Mouse (Mus musculus) hindbrain, embryonic 15.5 days (tissue): ENCODE results near the gene Lipi. TPM values are rescaled to one million over a fixed set of nuclear protein-coding genes. Genes with fewer than 3 reads are reported as not detected.

Experiments used
- ATAC-seq: fragments of 200-750 bp; cut with Nextera tagmentation; 2 replicates; pipeline ENCODE4 v1.8.0; 2017; ENCODE audit warnings: low read depth, moderate number of reproducible peaks, moderate TSS enrichment; ENCODE audit not compliant: low FRiP score
- H3K27ac ChIP-seq: fragments of 300-500 bp; sonication (generic); replicated peaks from 2 replicates; pipeline ENCODE4 v1.5.1; 2015; ENCODE audit warnings: mild to moderate bottlenecking, inconsistent platforms
- H3K27me3 ChIP-seq: fragments of 300-500 bp; sonication (generic); 2 replicates; pipeline ENCODE4 v1.6.1; 2015; ENCODE audit warnings: control low read depth, inconsistent platforms
- H3K36me3 ChIP-seq: fragments of 300-500 bp; sonication (generic); 2 replicates; pipeline ENCODE4 v1.6.1; 2015; ENCODE audit warnings: control low read depth, inconsistent platforms
- H3K4me1 ChIP-seq: fragments of 300-500 bp; sonication (generic); replicated peaks from 2 replicates; pipeline ENCODE4 v1.6.1; 2015; ENCODE audit warnings: control low read depth, inconsistent platforms
- H3K4me2 ChIP-seq: fragments of 300-500 bp; sonication (generic); 2 replicates; pipeline ENCODE4 v1.6.1; 2015; ENCODE audit warnings: moderate library complexity, mild to moderate bottlenecking, inconsistent platforms
- H3K4me3 ChIP-seq: fragments of 300-500 bp; sonication (generic); 2 replicates; pipeline ENCODE4 v1.5.1; 2015; ENCODE audit warnings: mild to moderate bottlenecking, inconsistent platforms
- H3K9ac ChIP-seq: fragments of 300-500 bp; sonication (generic); 2 replicates; pipeline ENCODE4 v1.6.1; 2015; ENCODE audit warnings: inconsistent platforms
- H3K9me3 ChIP-seq: fragments of 300-500 bp; sonication (generic); 2 replicates; pipeline ENCODE4 v1.6.1; 2016; ENCODE audit warnings: control low read depth, inconsistent platforms
- WGBS: fragments of 180-500 bp; shearing (Covaris S2); methylation state at CpG from one replicate; pipeline ENCODE4 v1.1.7; 2015; 5-methylcytosine and 5-hydroxymethylcytosine counted together
- polyA plus RNA-seq: library from polyadenylated mRNA; unstranded; fragments of >200 nt; fragmentation: Nextera tagmentation; extraction: Ambion mirVana; gene quantifications from 2 replicates; pipeline ENCODE4 v1.2.1, GENCODE M21; 2015

Gene Lipi
- not detected in 2 replicates for polyA plus RNA-seq

DNA sequence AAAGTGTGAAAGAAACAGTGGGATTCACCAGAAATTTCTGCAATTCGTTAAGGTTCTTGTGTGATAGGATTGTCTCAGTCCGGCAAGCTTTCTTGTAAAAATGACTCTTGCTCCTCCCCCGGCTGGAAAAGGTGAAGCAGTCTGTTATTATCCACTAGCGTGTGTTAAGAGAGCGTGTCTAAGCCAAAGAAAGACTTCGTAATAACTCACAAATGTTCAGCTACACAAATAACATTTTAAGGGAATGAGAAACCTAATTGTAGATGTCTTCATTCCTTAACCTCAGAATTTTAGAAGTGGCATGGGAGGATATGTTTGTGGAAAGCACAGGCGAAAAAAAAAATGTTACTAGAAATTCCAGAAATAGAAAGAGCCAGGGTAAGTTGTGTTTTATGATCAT, at the start of gene Lipi:
TSS of gene Lipi (minus strand) at position 101 of the 400 bp plus-strand sequence.
- H3K4me3 ChIP-seq = no peak within 1 kb of the TSS
- ATAC-seq = no peak

DNA sequence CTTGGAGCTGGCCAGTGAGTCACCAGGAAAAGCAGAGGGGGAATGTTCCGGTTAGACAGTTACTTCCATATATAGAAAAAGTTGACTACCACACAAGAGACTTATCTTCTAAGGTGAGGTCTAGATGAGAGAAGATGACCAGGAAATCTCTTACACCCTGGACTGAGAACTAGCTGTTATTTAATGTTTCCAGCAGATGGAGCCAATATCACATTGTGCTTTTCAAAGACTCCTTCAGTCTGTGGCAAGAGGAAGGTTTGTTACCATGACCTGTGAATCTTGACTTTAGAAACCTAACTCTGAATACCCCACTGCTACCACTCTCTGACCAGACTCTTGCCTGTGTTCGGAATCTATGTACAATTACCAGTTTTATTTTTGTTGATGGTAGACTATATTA, 42.0 kb upstream of the Lipi start:
- H3K4me1 ChIP-seq = no peaks in the 10 kb centered on the region
- H3K4me2 ChIP-seq = no peak overlapping the region
- no peak overlapping the region for H3K4me3 ChIP-seq
- H3K9me3 ChIP-seq = no peaks in the 10 kb centered on the region
- ATAC-seq = no peak
- H3K9ac ChIP-seq = no peak overlapping the region
- H3K36me3 ChIP-seq = no peaks in the 10 kb centered on the region
- 86% methylated on average over 2 of the region's 2 CpGs for WGBS
- H3K27me3 ChIP-seq = no peaks in the 10 kb centered on the region
- no peak overlapping the region for H3K27ac ChIP-seq

More for the DNA sequence above, at the start of gene Lipi:
- no peaks in the 10 kb centered on the region for H3K9me3 ChIP-seq
- WGBS = 82% methylated on average over 7 of the region's 7 CpGs
- no peak within 1 kb of the TSS for H3K4me2 ChIP-seq
- no peaks in the 10 kb centered on the region for H3K4me1 ChIP-seq
- no peaks in the 10 kb centered on the region for H3K27me3 ChIP-seq
- no peaks in the 10 kb centered on the region for H3K36me3 ChIP-seq
- H3K27ac ChIP-seq = no peak within 1 kb of the TSS
- no peak within 1 kb of the TSS for H3K9ac ChIP-seq

DNA sequence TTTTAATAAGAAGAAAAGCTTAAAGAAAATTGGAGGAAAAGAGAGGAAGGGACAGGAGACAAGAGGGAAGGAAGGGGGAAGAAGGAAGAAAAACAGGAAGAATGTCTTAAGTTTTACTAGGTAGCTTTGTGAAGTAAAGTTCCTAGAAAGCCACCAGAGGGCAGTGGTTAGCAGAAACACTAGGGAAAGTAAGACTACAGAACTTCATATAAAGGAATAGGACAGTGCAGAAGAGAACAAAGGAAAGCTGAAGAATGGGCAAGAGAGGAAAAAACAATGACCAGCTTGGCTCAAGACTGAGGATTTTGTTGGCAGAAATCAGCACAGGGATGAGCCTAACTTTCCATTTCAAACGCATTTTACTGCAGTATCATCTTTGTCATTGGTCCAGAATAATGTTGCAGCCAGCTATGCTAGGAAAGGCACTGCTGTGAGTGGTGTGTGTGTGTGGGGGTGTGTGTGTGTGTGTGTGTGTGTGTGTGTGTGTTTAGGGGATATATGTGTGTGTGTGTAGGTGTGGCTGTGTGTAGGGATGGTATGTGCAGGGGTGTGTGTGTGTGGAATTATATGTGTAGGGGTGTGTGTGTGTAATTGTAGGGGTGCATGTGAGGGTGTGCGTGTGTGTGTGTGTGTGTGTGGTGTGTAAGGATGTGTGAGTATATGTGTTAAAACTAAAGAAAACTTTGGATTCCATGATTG, 31.9 kb upstream of the Lipi start:
- H3K27ac ChIP-seq = no peak overlapping the region
- H3K4me2 ChIP-seq = no peak overlapping the region
- H3K9ac ChIP-seq = no peak overlapping the region
- WGBS = 72% methylated on average over 2 of the region's 2 CpGs
- H3K36me3 ChIP-seq = no peaks in the 10 kb centered on the region
- H3K4me1 ChIP-seq = no peaks in the 10 kb centered on the region
- H3K4me3 ChIP-seq = no peak overlapping the region
- peak; percentile 65; the same call in 1 of the 2 replicates for ATAC-seq
- no peaks in the 10 kb centered on the region for H3K27me3 ChIP-seq
- no peaks in the 10 kb centered on the region for H3K9me3 ChIP-seq

DNA sequence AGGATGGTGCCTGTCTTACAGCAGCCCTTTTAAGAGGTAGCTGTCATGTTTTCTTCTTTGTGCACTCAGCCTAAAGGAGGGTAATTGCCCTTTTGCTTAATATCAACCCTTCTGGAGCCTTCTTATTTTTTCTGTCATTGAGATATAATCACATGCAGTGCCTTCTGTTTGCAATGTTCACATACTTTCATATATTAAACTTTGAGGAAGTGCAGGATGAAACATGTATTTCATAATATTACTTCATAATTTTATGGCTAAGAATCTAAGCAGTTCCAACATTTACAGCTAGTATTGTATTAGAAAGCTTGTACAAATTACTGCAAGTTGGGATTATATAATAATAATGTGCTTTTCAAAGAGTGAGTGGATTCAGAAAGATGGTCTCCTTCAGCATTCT, 26.7 kb upstream of the Lipi start:
- no peaks in the 10 kb centered on the region for H3K27me3 ChIP-seq
- ATAC-seq = no peak
- H3K9me3 ChIP-seq = no peaks in the 10 kb centered on the region
- no peak overlapping the region for H3K27ac ChIP-seq
- H3K36me3 ChIP-seq = no peaks in the 10 kb centered on the region
- H3K4me3 ChIP-seq = no peak overlapping the region
- H3K4me1 ChIP-seq = no peaks in the 10 kb centered on the region
- H3K4me2 ChIP-seq = no peak overlapping the region
- H3K9ac ChIP-seq = no peak overlapping the region

DNA sequence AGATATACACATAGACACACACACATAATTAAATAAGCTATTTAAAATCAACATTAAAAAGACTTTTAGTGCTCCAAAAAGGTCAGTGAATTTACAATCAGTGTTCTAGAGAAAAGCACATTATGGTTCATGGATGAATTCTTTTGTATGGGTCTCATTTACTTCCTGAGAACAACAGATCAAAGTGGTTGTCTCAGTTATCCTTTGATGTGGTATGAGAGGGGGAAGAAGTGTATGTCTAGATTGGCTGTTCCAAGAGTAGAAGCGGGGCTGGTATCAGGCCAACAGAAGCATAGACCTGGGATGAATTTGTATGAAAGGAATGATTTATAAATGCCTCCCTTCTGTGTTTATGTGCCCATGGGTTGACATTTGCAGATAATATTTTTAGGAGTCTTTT, 20.6 kb upstream of the Lipi start:
- 72% methylated on average over 1 of the region's 1 CpGs for WGBS
- H3K27me3 ChIP-seq = no peaks in the 10 kb centered on the region
- no peak for ATAC-seq

DNA sequence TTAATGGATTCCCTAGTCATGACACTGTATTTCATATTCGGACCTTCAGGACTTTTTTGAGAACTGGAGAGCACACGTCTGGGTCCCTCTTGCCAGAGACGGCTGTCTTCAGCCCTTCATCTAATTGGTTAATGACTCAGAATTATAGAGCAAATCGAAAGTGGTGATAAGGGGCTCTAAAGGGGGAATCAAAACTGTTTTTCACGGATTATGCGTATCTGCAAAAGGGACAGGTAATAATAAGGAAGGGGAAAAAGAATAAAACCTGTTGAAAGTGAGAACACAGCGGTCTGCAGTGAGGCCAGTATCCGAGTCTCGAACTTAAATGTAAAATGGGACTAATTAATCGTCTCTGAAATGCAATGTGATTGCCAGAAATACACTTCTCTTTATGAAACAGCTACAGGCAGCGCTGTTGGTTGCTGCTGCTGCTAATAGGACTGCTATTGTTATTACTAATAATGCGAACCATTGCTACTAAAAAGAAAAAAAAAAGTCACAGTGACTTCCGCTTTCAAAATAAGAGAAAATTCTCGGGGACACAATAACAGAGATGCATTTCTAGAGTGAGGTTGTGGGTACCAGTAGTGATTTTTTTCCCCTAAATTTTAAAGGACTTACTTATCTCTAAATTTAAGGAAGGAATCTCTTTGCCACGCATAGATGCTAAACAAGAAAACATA, 7.8 kb upstream of the Lipi start:
- WGBS = 10% methylated on average over 15 of the region's 15 CpGs
- H3K9me3 ChIP-seq = no peaks in the 10 kb centered on the region
- peaks cover 10% of the 10 kb centered on the region for H3K4me1 ChIP-seq
- H3K27me3 ChIP-seq = no peaks in the 10 kb centered on the region
- H3K4me3 ChIP-seq = peak overlapping the region; percentile 90
- H3K4me2 ChIP-seq = peak overlapping the region; percentile 69
- peak overlapping the region; percentile 76 for H3K9ac ChIP-seq
- H3K36me3 ChIP-seq = no peaks in the 10 kb centered on the region
- ATAC-seq = peak; percentile 45; the same call in 1 of the 2 replicates
- peak overlapping the region; percentile 85; the same call in 1 of the 2 replicates for H3K27ac ChIP-seq

More for the DNA sequence above, 20.6 kb upstream of the Lipi start:
- Histone ChIP-seq H3K9me3 (no peaks in the 10 kb centered on the region), H3K9ac (no peak overlapping the region), H3K36me3 (no peaks in the 10 kb centered on the region), H3K27ac (no peak overlapping the region), H3K4me3 (no peak overlapping the region), H3K4me1 (no peaks in the 10 kb centered on the region), H3K4me2 (no peak overlapping the region)

DNA sequence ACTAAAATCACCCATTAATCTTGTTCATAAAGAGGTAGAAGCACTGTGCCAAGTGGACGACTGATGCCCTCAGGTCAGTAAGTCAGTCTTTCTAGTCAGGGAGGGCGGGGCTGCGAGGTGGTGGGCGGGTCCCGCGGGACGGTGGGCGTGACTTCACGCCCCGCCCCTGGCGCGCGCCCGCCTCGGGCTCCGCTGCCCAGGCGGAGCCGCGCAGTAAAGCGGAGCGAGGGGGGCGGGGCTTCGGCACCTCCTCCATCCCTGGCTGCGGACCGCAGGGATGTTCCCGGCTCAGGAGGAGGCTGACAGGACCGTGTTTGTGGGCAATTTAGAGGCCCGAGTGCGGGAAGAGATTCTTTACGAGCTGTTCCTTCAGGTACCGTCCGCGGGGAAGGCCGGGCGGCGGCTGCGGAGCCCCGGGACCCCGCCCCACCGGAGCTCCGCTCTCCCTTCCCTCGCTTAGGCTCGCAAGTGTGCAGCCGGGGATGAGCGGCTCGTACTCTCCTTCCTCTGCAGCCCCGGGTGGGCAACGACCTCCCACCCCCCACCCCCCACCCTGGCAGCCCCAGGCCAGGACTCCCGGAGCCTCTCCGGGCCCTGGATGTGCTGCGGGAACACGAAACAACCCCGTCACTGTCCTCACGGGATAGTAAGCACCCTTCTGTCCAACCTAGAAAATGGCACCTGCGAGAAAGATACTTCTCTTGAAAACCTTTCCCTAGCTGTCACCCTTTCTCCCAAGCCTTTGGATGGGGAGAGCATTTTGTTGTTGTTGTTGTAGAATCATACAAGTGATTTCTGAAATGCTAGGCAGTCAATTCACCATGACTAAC, 7.0 kb upstream of the Lipi start, which contains the start of gene Rbm11:
TSS of gene Rbm11 (plus strand) at position 174 of the 830 bp plus-strand sequence.
- Histone ChIP-seq H3K9ac (peak within 1 kb of the TSS; percentile 76), H3K27ac (peak within 1 kb of the TSS; percentile 85), H3K4me2 (peak within 1 kb of the TSS; percentile 69), H3K4me3 (peak within 1 kb of the TSS; percentile 90), H3K36me3 (no peaks in the 10 kb centered on the region), H3K4me1 (peaks cover 10% of the 10 kb centered on the region), H3K27me3 (no peaks in the 10 kb centered on the region), H3K9me3 (no peaks in the 10 kb centered on the region)
- ATAC-seq = peak; percentile 97
- WGBS = under 1% methylated on average over 55 of the region's 55 CpGs

DNA sequence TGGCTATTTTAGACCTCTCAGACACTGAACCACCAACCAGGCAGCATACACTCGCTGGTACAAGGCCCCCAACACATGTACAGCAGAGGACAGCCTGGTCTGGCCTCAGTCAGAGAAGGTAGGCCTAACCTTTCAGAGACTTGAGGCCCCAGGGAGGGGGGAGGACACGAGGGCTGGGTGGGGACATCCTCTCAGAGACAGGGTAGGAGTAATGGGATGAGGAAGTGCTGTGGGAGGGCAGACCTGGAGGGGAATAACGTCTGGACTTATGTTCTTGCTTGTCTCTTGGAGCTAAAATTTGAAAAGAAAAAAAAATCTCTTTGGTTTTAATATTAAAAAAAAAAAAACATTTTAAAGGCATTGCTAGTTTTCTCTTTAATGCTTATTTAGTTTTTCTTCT, 605 bp upstream of the Lipi start:
- Histone ChIP-seq H3K4me3 (no peak overlapping the region), H3K27ac (no peak overlapping the region), H3K36me3 (no peaks in the 10 kb centered on the region), H3K9ac (no peak overlapping the region), H3K27me3 (no peaks in the 10 kb centered on the region), H3K4me1 (no peaks in the 10 kb centered on the region), H3K9me3 (no peaks in the 10 kb centered on the region), H3K4me2 (no peak overlapping the region)
- no peak for ATAC-seq
- WGBS = 47% methylated on average over 3 of the region's 3 CpGs

DNA sequence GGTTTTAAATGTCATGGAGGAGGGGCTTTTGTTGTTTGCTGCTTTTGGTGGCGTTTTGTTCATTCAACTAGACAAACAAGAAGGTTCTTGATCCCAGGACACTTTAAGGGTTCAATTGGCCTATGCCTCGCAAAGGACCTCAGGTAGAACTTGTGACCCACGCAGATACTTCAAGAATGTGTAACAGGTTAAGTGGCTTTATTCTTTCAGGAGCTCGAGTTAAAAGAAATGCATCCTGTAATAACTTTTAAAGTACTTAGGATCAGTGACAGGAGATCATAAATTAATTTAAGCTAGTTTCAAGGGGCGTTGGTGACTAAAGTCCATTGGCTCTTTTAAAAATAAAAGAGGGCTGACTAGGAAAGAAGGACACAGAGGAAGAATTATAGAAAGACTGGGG, 3.6 kb downstream of the Lipi start:
- Histone ChIP-seq H3K9me3 (no peaks in the 10 kb centered on the region), H3K4me2 (no peak overlapping the region)
- 86% methylated on average over 5 of the region's 5 CpGs for WGBS

DNA sequence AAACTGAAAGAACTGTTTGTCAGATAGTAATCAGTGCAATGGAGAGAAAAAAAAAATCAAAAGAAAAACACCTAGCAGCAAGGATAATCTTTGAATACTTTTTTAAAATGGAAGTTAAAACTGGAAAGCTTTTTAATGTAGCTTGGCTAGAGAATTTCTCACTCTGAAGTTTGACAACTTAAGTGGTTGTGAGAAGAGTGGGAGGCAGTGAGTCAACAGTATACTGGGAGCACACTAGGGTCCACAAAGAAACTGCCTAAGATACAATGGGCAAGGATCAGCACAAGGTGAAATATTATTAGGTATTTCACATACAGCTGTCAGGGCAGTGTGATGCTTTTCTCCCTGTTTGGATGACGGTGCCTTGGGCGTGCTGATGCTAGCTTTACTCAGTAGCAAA, 23.0 kb downstream of the Lipi start:
- Histone ChIP-seq H3K27ac (no peak overlapping the region), H3K27me3 (no peaks in the 10 kb centered on the region), H3K4me3 (no peak overlapping the region), H3K4me1 (no peaks in the 10 kb centered on the region), H3K36me3 (no peaks in the 10 kb centered on the region), H3K4me2 (no peak overlapping the region), H3K9me3 (no peaks in the 10 kb centered on the region), H3K9ac (no peak overlapping the region)
- WGBS = 93% methylated on average over 2 of the region's 2 CpGs
- no peak for ATAC-seq

More for the DNA sequence above, 3.6 kb downstream of the Lipi start:
- H3K4me3 ChIP-seq = no peak overlapping the region
- no peaks in the 10 kb centered on the region for H3K4me1 ChIP-seq
- H3K9ac ChIP-seq = no peak overlapping the region
- no peaks in the 10 kb centered on the region for H3K27me3 ChIP-seq
- no peak overlapping the region for H3K27ac ChIP-seq
- ATAC-seq = no peak
- no peaks in the 10 kb centered on the region for H3K36me3 ChIP-seq

DNA sequence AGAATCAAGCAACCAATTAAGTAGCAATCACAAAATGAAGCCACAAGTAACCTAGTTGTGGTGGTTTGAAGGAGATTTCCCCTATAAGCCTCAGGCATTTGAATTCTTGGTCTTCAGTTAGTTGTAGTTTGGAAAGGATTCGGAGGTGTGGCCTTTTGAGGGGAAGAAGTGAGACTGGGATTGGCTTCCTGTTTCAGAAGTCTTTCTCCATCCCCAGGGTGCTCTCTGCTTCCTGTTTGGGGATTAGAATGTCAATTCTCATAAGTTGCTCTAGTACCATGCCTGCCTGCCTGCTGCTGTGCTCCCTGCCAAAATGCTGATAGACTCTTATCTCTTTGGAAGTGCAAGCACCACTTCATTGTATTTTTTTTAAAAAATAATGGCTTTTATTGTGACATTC, 40.6 kb downstream of the Lipi start:
- no peak overlapping the region for H3K4me2 ChIP-seq
- no peak overlapping the region for H3K4me3 ChIP-seq
- no peaks in the 10 kb centered on the region for H3K9me3 ChIP-seq
- 83% methylated on average over 1 of the region's 1 CpGs for WGBS
- ATAC-seq = no peak
- H3K27me3 ChIP-seq = no peaks in the 10 kb centered on the region
- H3K9ac ChIP-seq = no peak overlapping the region
- H3K4me1 ChIP-seq = no peaks in the 10 kb centered on the region
- no peak overlapping the region for H3K27ac ChIP-seq
- H3K36me3 ChIP-seq = no peaks in the 10 kb centered on the region
